Mouse (Mus musculus): ENCODE data around the gene Fgg.

DNA sequence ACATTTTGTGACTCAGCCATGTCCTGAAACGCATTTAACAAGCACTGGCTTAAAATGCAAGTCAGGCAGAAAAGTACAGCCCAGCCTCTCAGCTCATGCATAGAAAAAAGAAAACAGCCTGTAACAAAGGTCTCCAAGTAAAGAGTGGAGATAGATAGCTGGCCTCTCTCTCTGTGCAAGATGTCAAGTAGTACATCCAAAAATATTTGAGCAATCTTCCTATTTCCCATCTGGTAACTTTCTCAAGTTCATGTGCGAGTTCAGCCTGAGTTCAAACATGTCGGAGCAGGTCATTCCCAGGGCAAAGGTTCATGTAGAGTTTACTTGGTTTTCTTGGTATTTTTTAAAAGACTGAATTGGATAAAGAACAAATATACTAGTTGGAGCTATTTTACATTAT is 36.5 kb upstream of the Fgg start:
- TF ChIP-seq CTCF (IDR thresholded peaks at IDR 0.05; ENCODE audit: extremely low read depth, insufficient read depth, low read length) (no peak), POLR2A (IDR thresholded peaks at IDR 0.05; ENCODE audit: extremely low read depth, insufficient read depth, low read length) (no peak)

Measured in cortical plate, adult 2 months (tissue).